In the genomic region with DNA sequence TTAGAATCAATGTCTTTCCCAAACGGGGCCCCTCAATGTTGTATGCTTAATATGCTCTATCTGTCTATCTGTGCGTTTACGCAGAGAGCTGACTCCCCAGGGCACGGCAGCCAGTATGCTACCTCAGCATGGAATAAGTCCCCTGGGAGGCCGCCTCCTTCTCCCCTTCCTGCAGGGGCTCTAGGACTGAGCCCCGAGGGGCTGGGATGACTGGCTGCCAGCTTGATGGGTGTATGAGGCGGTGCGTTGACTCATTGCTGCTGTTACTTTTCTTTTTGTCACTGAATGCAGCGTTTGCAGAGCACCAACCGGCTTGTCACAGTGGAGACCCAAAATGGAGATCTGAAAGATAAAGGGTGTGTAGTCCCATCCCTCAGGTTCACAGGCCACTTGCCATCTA, we compare ENCODE assay signal across 24 mouse cellular contexts.
DNase-seq lines count a peak whose midpoint lies in the region; TF ChIP-seq lines count a peak whose summit lies in the region.
"Had no signal": no experiment of that assay in that cellular context is flagged by ENCODE, and none has a peak within 500 bp of the region (broad histone marks: within the 10 kb centered on the region; RNA-seq: fewer than 3 reads in every experiment).

No protein-coding gene starts in this region.

- no peak for TF ChIP-seq CTCF in layer of hippocampus, adult 2 months (conservative IDR thresholded peaks at IDR 0.05)

- H3K4me3 ChIP-seq in layer of hippocampus, adult 2 months: no peak overlapping the region
- H3K4me3 ChIP-seq: forebrain, embryonic 13.5 days; heart, embryonic 13.5 days; limb, embryonic 10.5 days; limb, embryonic 15.5 days; midbrain, embryonic 15.5 days; neural tube, embryonic 15.5 days had no signal

- DNase-seq in layer of hippocampus, adult 2 months (ENCODE audit: low spot score in 2 of 2): peak in 1 of 2 experiments; percentile 10
- DNase-seq in layer of hippocampus, adult 11-12 months (ENCODE audit: low spot score): no peak
- DNase-seq in retina, postnatal 1 day: peak; percentile 53
- DNase-seq in retina, embryonic 14.5 days (ENCODE audit: low spot score): no peak
- peak; percentile 47 to 60 for DNase-seq in left cerebral cortex, postnatal 36 days (ENCODE audit: low spot score in 2 of 2)
- peak; percentile 13 for DNase-seq in right cerebral cortex, postnatal 14 days
- DNase-seq in ovary, postnatal 10 days (ENCODE audit: low spot score): no peak
- no peak for DNase-seq in heart, postnatal 36 days
- DNase-seq: adrenal gland, postnatal 25 days; B cell, adult 2 months; cerebellum, adult 18-20 months; heart, postnatal 10 days; kidney, adult 9 months; kidney, postnatal 10 days; lung, adult 2 months; lung, postnatal 10 days; thymus, postnatal 14 days had no signal

- intact Hi-C loops in left cerebral cortex, postnatal 36 days (cut with DNase I): no loop called here
- intact Hi-C loops in heart, postnatal 36 days (cut with DNase I): no loop called here

- H3K27ac ChIP-seq in layer of hippocampus, adult 2 months: peak overlapping the region; percentile 89
- H3K27ac ChIP-seq: forebrain, embryonic 13.5 days; heart, embryonic 13.5 days; limb, embryonic 10.5 days; limb, embryonic 15.5 days; liver, embryonic 14.5 days; midbrain, embryonic 15.5 days; neural tube, embryonic 15.5 days had no signal

Comparison
In these comparisons a context has a peak if more than half of its experiments do, and no peak if none do; other contexts are left out.
1. DNase-seq: peak in retina, postnatal 1 day (single experiment), left cerebral cortex, postnatal 36 days (2 of 2) and right cerebral cortex, postnatal 14 days (single experiment); none in layer of hippocampus, adult 11-12 months (single experiment), retina, embryonic 14.5 days (single experiment), ovary, postnatal 10 days (single experiment) and heart, postnatal 36 days (0 of 2).